Mouse (Mus musculus) liver, embryonic 14.5 days (tissue): ENCODE measurements around the gene Depdc1b. TPM values are rescaled to one million over a fixed set of nuclear protein-coding genes. Genes with fewer than 3 reads are reported as not detected.

Experiments
- ATAC-seq: fragments of 200-750 bp; cut with Nextera tagmentation; 2 replicates; pipeline ENCODE4 v1.8.0; 2017; ENCODE audit warnings: moderate number of reproducible peaks, mild to moderate bottlenecking, moderate library complexity; ENCODE audit not compliant: insufficient read depth
- DNase-seq, 3 experiments: peaks; one replicate each; pipeline ENCODE4 v3.0.0-alpha.2; 2012 to 2013; ENCODE audit warnings: low read depth in 3 of 3, low spot score in 3 of 3
- H3K27ac ChIP-seq: fragments of 300-500 bp; sonication (generic); 2 replicates; pipeline ENCODE4 v1.5.1; 2014; ENCODE audit warnings: moderate library complexity, mild to moderate bottlenecking, control low read depth, inconsistent platforms
- H3K27me3 ChIP-seq: fragments of 300-500 bp; sonication (generic); 2 replicates; pipeline ENCODE4 v1.6.1; 2014; ENCODE audit warnings: mild to moderate bottlenecking, low read length, moderate library complexity; ENCODE audit not compliant: control insufficient read depth, insufficient read depth
- H3K36me3 ChIP-seq: fragments of 300-500 bp; sonication (generic); replicated peaks from 2 replicates; pipeline ENCODE4 v1.6.1; 2014; ENCODE audit warnings: low read depth; ENCODE audit not compliant: control insufficient read depth, insufficient read depth
- H3K4me1 ChIP-seq, 2 experiments: fragments of 200-500 bp in 1 of 2; fragments of 300-500 bp in 1 of 2; sonication (generic) in 1 of 2; replicated peaks; 2 replicates each; pipeline ENCODE4 v1.6.1; 2012 to 2014; ENCODE audit warnings: antibody characterized with exemption in 1 of 2, inconsistent platforms in 1 of 2, low read length in 1 of 2; ENCODE audit not compliant: control insufficient read depth in 2 of 2, insufficient read depth in 2 of 2
- H3K4me2 ChIP-seq: fragments of 300-500 bp; sonication (generic); 2 replicates; pipeline ENCODE4 v1.6.1; 2014; ENCODE audit warnings: low read depth, mild to moderate bottlenecking, control low read depth, moderate library complexity
- H3K4me3 ChIP-seq, 2 experiments: fragments of 200-500 bp in 1 of 2; fragments of 300-500 bp in 1 of 2; sonication (generic) in 1 of 2; 2 replicates each; pipeline ENCODE4 v1.5.1; 2012 to 2014; ENCODE audit warnings: low read depth in 2 of 2, low read length in 2 of 2, mild to moderate bottlenecking in 2 of 2, control low read depth in 1 of 2, inconsistent platforms in 1 of 2, moderate library complexity in 1 of 2; ENCODE audit not compliant: insufficient read depth in 1 of 2
- H3K9ac ChIP-seq: fragments of 300-500 bp; sonication (generic); replicated peaks from 2 replicates; pipeline ENCODE4 v1.6.1; 2014; ENCODE audit warnings: mild to moderate bottlenecking, control low read depth, moderate library complexity
- H3K9me3 ChIP-seq: fragments of 300-500 bp; sonication (generic); 2 replicates; pipeline ENCODE4 v1.6.1; 2016; ENCODE audit warnings: low read length, mixed read lengths; ENCODE audit not compliant: control insufficient read depth
- CTCF ChIP-seq: IDR thresholded peaks from 2 replicates; pipeline ENCODE4 v1.5.1; 2016; ENCODE audit warnings: antibody characterized with exemption, low read depth, control low read depth
- EP300 ChIP-seq: IDR thresholded peaks from 2 replicates; pipeline ENCODE4 v1.6.1; 2016; ENCODE audit warnings: antibody characterized with exemption, low read depth
- WGBS: fragments of 180-500 bp; shearing (Covaris S2); extraction: QIAGEN DNeasy Blood & Tissue Kit; methylation state at CpG from one replicate; pipeline ENCODE4 v1.1.7; 2014; ENCODE audit not compliant: insufficient replicate concordance; 5-methylcytosine and 5-hydroxymethylcytosine counted together
- polyA plus RNA-seq, 2 experiments: library from polyadenylated mRNA; depleted of rRNA in 1 of 2; stranded (reverse) in 1 of 2; unstranded in 1 of 2; fragments of >200 nt; fragmentation: Nextera tagmentation in 1 of 2; extraction: Ambion mirVana in 1 of 2; gene quantifications; 2 replicates each; pipeline versions ENCODE4 v1.2.1 to v1.2.3; 2012 to 2014

The Depdc1b gene
- polyA plus RNA-seq, 2 experiments, result 9.5 to 11.0 TPM

DNA sequence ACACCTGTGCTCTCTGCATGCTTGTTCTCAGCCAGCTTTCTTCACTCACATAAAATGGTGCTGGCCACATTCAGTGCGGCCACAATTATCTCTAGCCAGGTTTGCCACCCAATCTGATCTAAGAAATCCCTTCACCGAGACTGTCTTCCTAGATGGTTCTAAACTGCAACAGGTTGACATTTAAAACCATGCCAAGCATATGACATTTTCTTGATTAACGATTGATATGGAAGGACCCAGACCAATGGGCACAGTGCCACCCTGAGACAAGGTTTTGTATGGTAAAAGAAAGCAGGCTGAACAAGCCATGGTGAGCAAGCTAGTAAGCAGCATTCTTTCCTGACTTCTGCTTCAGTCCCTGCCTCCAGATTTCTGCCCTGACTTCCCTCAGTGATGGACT lies 115.6 kb downstream of the Depdc1b start:
- no peak for DNase-seq
- no peaks in the 10 kb centered on the region for H3K27me3 ChIP-seq
- 61% methylated on average over 3 of the region's 3 CpGs for WGBS
- ATAC-seq, result no peak
- H3K4me3 ChIP-seq, result no peak overlapping the region
- H3K27ac ChIP-seq, result no peak overlapping the region
- H3K9ac ChIP-seq, result no peak overlapping the region
- H3K4me1 ChIP-seq, result no peaks in the 10 kb centered on the region
- TF ChIP-seq EP300 (no peak), CTCF (no peak)
- H3K36me3 ChIP-seq, result no peaks in the 10 kb centered on the region
- H3K9me3 ChIP-seq, result no peaks in the 10 kb centered on the region
- no peak overlapping the region for H3K4me2 ChIP-seq

DNA sequence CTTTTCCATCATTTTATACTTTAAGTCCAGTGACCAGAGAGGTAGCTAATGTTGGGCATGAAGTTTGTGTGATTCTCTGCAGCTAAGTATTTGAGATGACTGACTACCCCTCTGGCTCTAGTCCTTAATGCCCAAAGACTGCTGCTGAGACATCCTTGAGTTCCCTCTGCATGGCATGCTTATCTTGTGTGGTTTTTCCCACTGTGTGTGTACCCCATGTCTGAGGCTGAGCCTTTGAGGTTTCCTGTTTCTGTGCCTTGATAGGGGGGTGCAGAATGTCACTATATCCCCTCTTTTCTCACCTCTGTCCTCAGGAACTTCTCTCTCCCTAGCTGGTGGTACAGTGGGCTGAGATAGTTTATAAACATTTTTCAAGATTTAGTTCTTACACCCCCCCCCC lies 119.6 kb downstream of the Depdc1b start:
- H3K9ac ChIP-seq, result no peak overlapping the region
- H3K27me3 ChIP-seq, result no peaks in the 10 kb centered on the region
- no peak overlapping the region for H3K4me3 ChIP-seq
- no peaks in the 10 kb centered on the region for H3K9me3 ChIP-seq
- no peak overlapping the region for H3K4me2 ChIP-seq
- no peaks in the 10 kb centered on the region for H3K4me1 ChIP-seq
- no peak overlapping the region for H3K27ac ChIP-seq
- TF ChIP-seq CTCF, result no peak
- TF ChIP-seq EP300, result no peak
- no peaks in the 10 kb centered on the region for H3K36me3 ChIP-seq
- DNase-seq, result no peak
- ATAC-seq, result no peak

DNA sequence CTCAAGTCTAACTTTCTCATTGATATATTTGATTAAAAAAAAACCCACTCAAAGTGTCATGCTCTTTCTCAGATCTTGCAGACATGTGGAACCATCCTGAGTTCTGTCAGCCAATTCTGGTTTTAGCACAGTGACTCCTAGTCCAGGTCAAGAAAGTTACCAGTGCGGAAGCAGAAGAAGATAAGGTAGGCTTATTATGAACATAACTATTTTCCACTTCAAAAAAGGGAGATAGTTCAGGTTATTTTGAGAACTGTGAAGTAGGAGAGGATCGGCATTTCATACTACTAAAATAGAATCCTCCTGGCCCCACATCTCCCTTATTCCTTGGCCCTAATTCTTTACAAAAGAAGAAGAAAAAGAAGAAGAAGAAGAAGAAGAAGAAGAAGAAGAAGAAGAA lies 121.3 kb downstream of the Depdc1b start:
- Histone ChIP-seq H3K9ac (no peak overlapping the region), H3K27ac (no peak overlapping the region), H3K4me2 (no peak overlapping the region), H3K4me1 (no peaks in the 10 kb centered on the region), H3K9me3 (no peaks in the 10 kb centered on the region), H3K27me3 (no peaks in the 10 kb centered on the region), H3K4me3 (no peak overlapping the region), H3K36me3 (no peaks in the 10 kb centered on the region)
- no peak for ATAC-seq
- no peak for TF ChIP-seq CTCF
- TF ChIP-seq EP300, result no peak
- DNase-seq, result no peak
- WGBS, result 59% methylated on average over 2 of the region's 2 CpGs

DNA sequence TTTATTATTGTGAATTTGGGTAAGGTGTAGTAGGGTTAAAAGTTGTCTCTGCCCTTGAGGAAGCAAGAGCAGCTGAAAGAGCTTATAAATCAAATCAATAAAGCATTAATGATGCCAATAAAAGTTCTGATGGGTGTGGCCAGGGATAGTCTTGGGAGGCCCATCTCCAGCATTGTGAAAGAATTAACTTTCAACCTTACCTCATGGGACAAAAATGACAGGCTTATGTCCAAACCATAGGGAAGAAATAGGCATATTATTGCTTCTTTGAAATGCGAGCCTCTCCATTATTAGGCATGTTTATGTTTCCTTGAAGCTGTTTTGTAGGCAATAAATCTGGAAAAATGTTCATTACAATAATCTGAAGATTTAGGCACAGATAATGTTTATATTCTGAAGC lies 122.9 kb downstream of the Depdc1b start:
- Histone ChIP-seq H3K27ac (no peak overlapping the region), H3K27me3 (no peaks in the 10 kb centered on the region), H3K4me1 (no peaks in the 10 kb centered on the region), H3K4me3 (no peak overlapping the region), H3K9ac (no peak overlapping the region), H3K36me3 (no peaks in the 10 kb centered on the region), H3K9me3 (no peaks in the 10 kb centered on the region), H3K4me2 (no peak overlapping the region)
- TF ChIP-seq EP300 (no peak), CTCF (no peak)
- DNase-seq (no peak), ATAC-seq (no peak)
- WGBS, result 67% methylated on average over 1 of the region's 1 CpGs

DNA sequence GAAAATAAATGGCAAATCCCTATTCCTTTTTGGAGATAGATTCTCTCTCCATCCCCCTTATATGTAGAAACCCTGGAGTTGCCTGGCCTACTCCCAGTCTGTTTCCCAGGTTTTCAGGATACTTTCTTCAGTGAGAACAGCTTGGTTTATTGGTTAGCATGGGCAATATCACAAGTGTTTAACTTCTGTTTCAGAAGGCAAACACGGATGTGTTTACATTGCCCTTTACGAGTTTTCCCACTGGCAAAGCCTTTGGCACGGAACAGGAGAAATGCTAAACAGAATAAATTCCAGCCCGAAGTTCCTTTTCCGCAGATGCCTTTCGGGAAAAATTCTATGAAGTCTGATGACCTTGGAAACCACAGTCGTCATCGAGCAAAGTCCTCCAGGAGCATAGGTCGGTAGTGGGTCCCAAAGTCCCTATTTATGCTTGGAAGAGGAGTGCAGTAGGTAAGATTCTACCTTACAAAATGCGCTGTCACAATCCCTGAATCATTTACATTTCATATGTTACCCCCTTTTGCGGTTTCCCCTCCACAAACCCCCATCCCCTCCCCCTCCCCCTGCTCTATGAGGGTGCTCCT lies 132.3 kb downstream of the Depdc1b start:
- no peak for TF ChIP-seq EP300
- no peak for TF ChIP-seq CTCF
- Histone ChIP-seq H3K9me3 (no peaks in the 10 kb centered on the region), H3K4me2 (0 out of 2 replicates have a peak overlapping the region, but pooled peaks have one; percentile 8), H3K27me3 (no peaks in the 10 kb centered on the region), H3K27ac (no peak overlapping the region), H3K9ac (no peak overlapping the region), H3K4me1 (peaks cover 0 to 9% of the 10 kb centered on the region in 2 experiments; a peak in 2 of 4 replicates), H3K36me3 (no peaks in the 10 kb centered on the region), H3K4me3 (no peak overlapping the region)
- ATAC-seq (no peak), DNase-seq (no peak)
- WGBS, result 50% methylated on average over 11 of the region's 11 CpGs
